Mouse (Mus musculus): ENCODE data around the gene Vmn1r11. TPM values are rescaled to one million over a fixed set of nuclear protein-coding genes. Genes with fewer than 3 reads are reported as not detected.

Vmn1r11 gene
- not detected in 2 replicates for polyA plus RNA-seq (2016; fragmentation: Nextera tagmentation; extraction: Ambion mirVana)

GRCm38 (mm10) chr6:57133155-57133554 is at the start of gene Vmn1r11:
TSS of gene Vmn1r11 (plus strand) at chr6:57133455.
- Histone ChIP-seq H3K4me1 (no peaks in the 10 kb centered on the region), H3K4me3 (no peak within 1 kb of the TSS), H3K36me3 (replicated peaks) (no peaks in the 10 kb centered on the region), H3K9me3 (no peaks in the 10 kb centered on the region), H3K27me3 (replicated peaks; ENCODE audit: low read depth, poor library complexity, severe bottlenecking) (no peaks in the 10 kb centered on the region), H3K27ac (replicated peaks) (no peak within 1 kb of the TSS)
- WGBS: 61% methylated on average over 1 of the region's 1 CpGs
- DNase-seq (ENCODE audit: low spot score): no peak

- H3K27ac ChIP-seq (replicated peaks): no peak overlapping the region
- H3K36me3 ChIP-seq (replicated peaks): no peaks in the 10 kb centered on the region
- no peaks in the 10 kb centered on the region for H3K4me1 ChIP-seq
- DNase-seq (ENCODE audit: low spot score): no peak
- no peaks in the 10 kb centered on the region for H3K9me3 ChIP-seq
- no peaks in the 10 kb centered on the region for H3K27me3 ChIP-seq (replicated peaks; ENCODE audit: low read depth, poor library complexity, severe bottlenecking)
- WGBS: 71% methylated on average over 1 of the region's 1 CpGs
- no peak overlapping the region for H3K4me3 ChIP-seq
These were observed 26.9 kb upstream of the Vmn1r11 start for GRCm38 (mm10) chr6:57106358-57106757.

- Histone ChIP-seq H3K9me3 (no peaks in the 10 kb centered on the region), H3K4me1 (no peaks in the 10 kb centered on the region), H3K27ac (replicated peaks) (no peak within 1 kb of the TSS), H3K36me3 (replicated peaks) (no peaks in the 10 kb centered on the region), H3K27me3 (replicated peaks; ENCODE audit: low read depth, poor library complexity, severe bottlenecking) (no peaks in the 10 kb centered on the region), H3K4me3 (no peak within 1 kb of the TSS)
- no peak for DNase-seq (ENCODE audit: low spot score)
- WGBS: 83% methylated on average over 3 of the region's 3 CpGs
These were observed 24.1 kb upstream of the Vmn1r11 start, which contains the start of gene Vmn1r10 for GRCm38 (mm10) chr6:57109154-57109553. TSS of gene Vmn1r10 (plus strand) at chr6:57109454.

GRCm38 (mm10) chr6:57156619-57157018 is 23.4 kb downstream of the Vmn1r11 start, which contains the start of gene Vmn1r12:
TSS of gene Vmn1r12 (plus strand) at chr6:57156919.
- WGBS: 88% methylated on average over 2 of the region's 2 CpGs
- no peak for DNase-seq (ENCODE audit: low spot score)
- Histone ChIP-seq H3K27ac (replicated peaks) (no peak within 1 kb of the TSS), H3K4me1 (no peaks in the 10 kb centered on the region), H3K4me3 (no peak within 1 kb of the TSS), H3K27me3 (replicated peaks; ENCODE audit: low read depth, poor library complexity, severe bottlenecking) (no peaks in the 10 kb centered on the region), H3K9me3 (no peaks in the 10 kb centered on the region), H3K36me3 (replicated peaks) (no peaks in the 10 kb centered on the region)

Other genes with a start within 250 kb of the Vmn1r11 start
- 57.4 and 57.9 TPM in 2 replicates for gene Nt5c3, start 209.5 kb upstream of the Vmn1r11 start, polyA plus RNA-seq (2016; fragmentation: Nextera tagmentation; extraction: Ambion mirVana)
- 0.30 and 0.37 TPM in 2 replicates for gene Vmn1r4, start 209.4 kb upstream of the Vmn1r11 start, polyA plus RNA-seq (2016; fragmentation: Nextera tagmentation; extraction: Ambion mirVana)
- gene Vmn1r5, start 163.2 kb upstream of the Vmn1r11 start, polyA plus RNA-seq (2016; fragmentation: Nextera tagmentation; extraction: Ambion mirVana): not detected in 2 replicates
- gene Vmn1r6, start 136.2 kb upstream of the Vmn1r11 start, polyA plus RNA-seq (2016; fragmentation: Nextera tagmentation; extraction: Ambion mirVana): not detected in 2 replicates
- not detected in 2 replicates for gene Vmn1r7, start 108.1 kb upstream of the Vmn1r11 start, polyA plus RNA-seq (2016; fragmentation: Nextera tagmentation; extraction: Ambion mirVana)
- not detected in 2 replicates for gene Vmn1r8, start 101.2 kb upstream of the Vmn1r11 start, polyA plus RNA-seq (2016; fragmentation: Nextera tagmentation; extraction: Ambion mirVana)
- gene Vmn1r9, start 66.7 kb upstream of the Vmn1r11 start, polyA plus RNA-seq (2016; fragmentation: Nextera tagmentation; extraction: Ambion mirVana): not detected in 2 replicates
- not detected in 2 replicates for gene Vmn1r10, start 24.0 kb upstream of the Vmn1r11 start, polyA plus RNA-seq (2016; fragmentation: Nextera tagmentation; extraction: Ambion mirVana)
- not detected in 2 replicates for gene Vmn1r12, start 23.5 kb downstream of the Vmn1r11 start, polyA plus RNA-seq (2016; fragmentation: Nextera tagmentation; extraction: Ambion mirVana)
- not detected in 2 replicates for gene Vmn1r13, start 69.8 kb downstream of the Vmn1r11 start, polyA plus RNA-seq (2016; fragmentation: Nextera tagmentation; extraction: Ambion mirVana)
- not detected in 2 replicates for gene Vmn1r14, start 98.2 kb downstream of the Vmn1r11 start, polyA plus RNA-seq (2016; fragmentation: Nextera tagmentation; extraction: Ambion mirVana)
- not detected in 2 replicates for gene Vmn1r15, start 124.5 kb downstream of the Vmn1r11 start, polyA plus RNA-seq (2016; fragmentation: Nextera tagmentation; extraction: Ambion mirVana)
- gene Vmn1r16, start 196.0 kb downstream of the Vmn1r11 start, polyA plus RNA-seq (2016; fragmentation: Nextera tagmentation; extraction: Ambion mirVana): not detected in 2 replicates
- gene Vmn1r17, start 230.3 kb downstream of the Vmn1r11 start, polyA plus RNA-seq (2016; fragmentation: Nextera tagmentation; extraction: Ambion mirVana): not detected in 2 replicates

Data from embryonic facial prominence, embryonic 10.5 days (tissue).